Mouse (Mus musculus): ENCODE measurements at regions not wholly inside any gene's neighbourhood (a gene's known extent, or its start where the extent isn't known, plus 50 kb on each side); places are given as distances from the start of the nearest gene placed in this dataset.

DNA sequence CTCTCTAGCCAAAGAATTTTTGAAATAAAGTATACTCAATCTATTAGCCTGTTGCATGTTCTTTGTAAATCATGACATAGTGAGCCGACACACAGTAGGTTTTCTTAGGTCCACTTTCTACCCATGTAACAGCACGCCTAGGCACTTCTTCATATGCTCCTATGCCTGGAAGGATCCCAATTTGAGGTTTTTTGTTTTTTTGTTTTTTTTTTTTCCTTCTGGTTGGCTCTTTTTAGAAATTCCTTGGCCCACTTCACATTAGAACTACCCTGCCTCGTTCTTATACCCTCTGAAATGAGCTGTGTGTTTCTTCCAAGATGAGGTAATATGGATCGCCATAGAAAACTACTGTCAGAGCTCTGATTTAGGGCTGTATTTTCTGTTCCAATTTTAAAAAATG, 443.6 kb downstream of the Gm43517 start:
- Histone ChIP-seq H3K4me3 (replicated peaks) (no peak overlapping the region), H3K9me3 (no peaks in the 10 kb centered on the region), H3K4me1 (no peaks in the 10 kb centered on the region), H3K36me3 (replicated peaks; ENCODE audit: low read length) (no peaks in the 10 kb centered on the region), H3K27me3 (replicated peaks) (no peaks in the 10 kb centered on the region)
- no peak for TF ChIP-seq FLI1 (IDR thresholded peaks at IDR 0.05; ENCODE audit: low read length)
- no peak for TF ChIP-seq GATA1 (IDR thresholded peaks at IDR 0.05; ENCODE audit: borderline replicate concordance, low read length)

DNA sequence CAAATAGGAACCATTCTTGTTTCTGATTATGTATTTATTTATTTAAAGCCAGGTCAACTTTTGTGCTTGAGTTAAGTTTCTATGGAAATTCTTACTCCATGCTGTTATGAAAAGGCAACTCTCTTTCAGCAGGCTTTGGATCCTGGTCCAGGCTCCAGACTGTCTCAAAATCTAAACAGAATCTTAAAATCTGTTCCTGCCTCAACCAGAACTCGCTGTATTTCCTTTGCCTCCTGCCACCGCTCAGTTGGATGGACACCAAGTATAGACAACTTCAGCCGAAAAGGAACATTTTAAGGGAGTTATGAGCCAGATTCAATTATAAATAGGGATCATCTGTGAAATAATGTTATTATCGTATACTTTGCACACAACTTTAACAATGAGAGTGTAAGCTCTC, 445.7 kb downstream of the Gm43517 start:
- TF ChIP-seq FLI1 (IDR thresholded peaks at IDR 0.05; ENCODE audit: low read length) (no peak), GATA1 (IDR thresholded peaks at IDR 0.05; ENCODE audit: borderline replicate concordance, low read length) (no peak)
- H3K36me3 ChIP-seq (replicated peaks; ENCODE audit: low read length), result no peaks in the 10 kb centered on the region
- no peaks in the 10 kb centered on the region for H3K4me1 ChIP-seq
- no peaks in the 10 kb centered on the region for H3K9me3 ChIP-seq
- no peaks in the 10 kb centered on the region for H3K27me3 ChIP-seq (replicated peaks)
- H3K4me3 ChIP-seq (replicated peaks), result no peak overlapping the region

DNA sequence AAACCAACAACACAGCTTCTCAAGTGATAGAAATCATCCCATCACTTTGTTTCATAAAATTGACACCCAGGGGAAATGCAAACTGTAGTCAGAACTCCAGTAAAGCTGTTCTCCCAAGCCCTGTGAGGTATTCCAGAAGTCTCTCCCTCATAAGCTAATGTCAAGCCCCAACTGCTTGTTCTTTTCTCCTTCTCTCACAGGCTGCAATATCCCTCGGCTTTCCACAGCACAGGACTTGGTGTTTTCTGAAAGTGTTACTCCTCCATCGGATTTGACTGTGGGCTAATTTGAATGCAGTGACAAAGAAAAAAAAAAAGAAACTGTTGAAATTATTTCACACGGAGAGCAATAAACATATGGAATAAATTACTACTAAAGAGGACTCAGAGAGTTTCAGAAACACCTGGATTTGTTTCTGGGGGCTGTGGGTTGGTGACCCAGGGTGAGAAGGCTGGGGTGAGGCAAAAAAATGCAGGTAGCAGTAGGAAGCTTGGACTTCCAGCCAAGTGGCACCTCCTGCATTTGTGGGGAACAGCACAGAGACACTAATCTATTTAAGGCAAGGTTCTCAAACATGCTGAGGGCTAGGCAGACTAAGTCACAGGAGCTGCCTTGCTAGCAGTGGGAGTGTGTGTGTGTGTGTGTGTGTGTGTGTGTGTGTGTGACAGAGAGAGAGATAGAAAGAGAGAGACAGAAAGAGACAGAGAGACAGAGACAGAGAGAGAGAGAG, 447.3 kb downstream of the Gm43517 start:
- no peak for TF ChIP-seq FLI1 (IDR thresholded peaks at IDR 0.05; ENCODE audit: low read length)
- TF ChIP-seq GATA1 (IDR thresholded peaks at IDR 0.05; ENCODE audit: borderline replicate concordance, low read length), result no peak
- no peaks in the 10 kb centered on the region for H3K4me1 ChIP-seq
- H3K4me3 ChIP-seq (replicated peaks), result no peak overlapping the region
- H3K9me3 ChIP-seq, result no peaks in the 10 kb centered on the region
- no peaks in the 10 kb centered on the region for H3K36me3 ChIP-seq (replicated peaks; ENCODE audit: low read length)
- no peaks in the 10 kb centered on the region for H3K27me3 ChIP-seq (replicated peaks)

- H3K4me1 ChIP-seq, result no peaks in the 10 kb centered on the region
- H3K4me3 ChIP-seq (replicated peaks), result no peak overlapping the region
- H3K36me3 ChIP-seq (replicated peaks; ENCODE audit: low read length), result no peaks in the 10 kb centered on the region
- TF ChIP-seq GATA1 (IDR thresholded peaks at IDR 0.05; ENCODE audit: borderline replicate concordance, low read length), result no peak
- no peak for TF ChIP-seq FLI1 (IDR thresholded peaks at IDR 0.05; ENCODE audit: low read length)
- peaks cover 6% of the 10 kb centered on the region; the same call in 1 of the 2 replicates for H3K9me3 ChIP-seq
- H3K27me3 ChIP-seq (replicated peaks), result no peaks in the 10 kb centered on the region
Observed at GRCm38 (mm10) chr12:49836282-49837070, 451.5 kb downstream of the Gm43517 start.

DNA sequence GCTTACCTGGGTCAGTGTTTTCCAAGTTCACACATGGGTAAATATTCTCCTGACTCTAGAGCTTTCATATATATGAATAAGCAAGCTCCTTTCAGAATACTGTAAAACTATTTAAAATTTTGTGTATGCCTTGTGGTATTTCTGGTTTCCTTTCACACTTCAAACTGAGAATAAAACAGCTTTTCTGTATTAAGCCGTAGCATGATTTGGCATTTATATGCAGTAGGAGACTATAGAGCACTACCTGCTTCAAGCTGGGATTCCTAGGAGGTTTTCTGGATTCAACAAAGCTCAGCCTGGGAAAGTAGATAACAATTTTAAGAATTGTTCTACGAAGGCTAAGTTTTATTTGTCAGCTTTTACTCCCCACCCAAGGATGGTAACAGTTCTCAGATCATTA, 500.5 kb downstream of the Gm43517 start:
- Histone ChIP-seq H3K4me3 (replicated peaks) (no peak overlapping the region), H3K27me3 (replicated peaks) (no peaks in the 10 kb centered on the region), H3K4me1 (no peaks in the 10 kb centered on the region), H3K36me3 (replicated peaks; ENCODE audit: low read length) (no peaks in the 10 kb centered on the region), H3K9me3 (no peaks in the 10 kb centered on the region)
- TF ChIP-seq GATA1 (IDR thresholded peaks at IDR 0.05; ENCODE audit: borderline replicate concordance, low read length) (no peak), FLI1 (IDR thresholded peaks at IDR 0.05; ENCODE audit: low read length) (no peak)

DNA sequence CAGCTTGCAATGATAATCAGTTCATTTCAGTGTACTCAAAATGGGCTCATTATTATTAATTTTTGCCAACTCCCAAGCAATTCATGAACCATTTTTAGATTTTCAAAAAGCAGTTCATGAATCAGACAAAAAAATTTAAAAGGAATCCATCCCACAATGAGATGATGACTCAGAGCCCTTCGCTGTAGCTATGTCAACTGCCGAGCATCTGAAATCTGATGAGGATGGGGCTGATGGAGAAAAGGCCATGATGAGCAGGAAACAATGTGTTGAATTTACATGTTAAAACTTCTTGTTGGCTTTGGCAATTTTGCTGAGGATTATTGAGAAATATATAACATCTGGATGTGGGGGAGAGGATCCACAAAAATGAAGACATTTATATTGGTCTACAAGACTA, 502.3 kb downstream of the Gm43517 start:
- H3K4me3 ChIP-seq (replicated peaks), result no peak overlapping the region
- H3K27me3 ChIP-seq (replicated peaks), result no peaks in the 10 kb centered on the region
- H3K9me3 ChIP-seq, result no peaks in the 10 kb centered on the region
- no peaks in the 10 kb centered on the region for H3K4me1 ChIP-seq
- H3K36me3 ChIP-seq (replicated peaks; ENCODE audit: low read length), result no peaks in the 10 kb centered on the region
- TF ChIP-seq GATA1 (IDR thresholded peaks at IDR 0.05; ENCODE audit: borderline replicate concordance, low read length) (no peak), FLI1 (IDR thresholded peaks at IDR 0.05; ENCODE audit: low read length) (no peak)

- no peaks in the 10 kb centered on the region for H3K36me3 ChIP-seq (replicated peaks; ENCODE audit: low read length)
- H3K9me3 ChIP-seq, result no peaks in the 10 kb centered on the region
- TF ChIP-seq GATA1 (IDR thresholded peaks at IDR 0.05; ENCODE audit: borderline replicate concordance, low read length), result no peak
- no peak for TF ChIP-seq FLI1 (IDR thresholded peaks at IDR 0.05; ENCODE audit: low read length)
- H3K4me1 ChIP-seq, result no peaks in the 10 kb centered on the region
- H3K27me3 ChIP-seq (replicated peaks), result no peaks in the 10 kb centered on the region
- H3K4me3 ChIP-seq (replicated peaks), result no peak overlapping the region
Observed at GRCm38 (mm10) chr12:49897768-49898167, 512.8 kb downstream of the Gm43517 start.

DNA sequence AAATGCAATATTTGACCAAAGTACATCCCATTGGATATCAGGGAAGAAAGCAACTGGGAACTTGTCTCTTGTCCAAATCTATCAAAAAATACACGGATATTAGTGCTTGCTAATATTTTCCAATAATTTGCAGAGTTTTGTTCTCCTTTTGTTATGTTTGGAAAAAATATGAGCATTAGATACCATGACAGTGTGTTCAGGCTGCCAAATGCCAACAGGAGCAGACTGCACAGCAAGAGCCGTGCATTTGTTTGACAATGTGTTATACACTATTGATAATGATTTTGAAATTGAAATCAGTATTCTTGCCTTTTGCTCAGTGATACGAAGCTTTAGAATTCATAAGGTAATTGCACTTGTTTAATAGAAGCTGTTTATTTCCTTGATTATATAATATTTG, 530.7 kb downstream of the Gm43517 start:
- Histone ChIP-seq H3K4me1 (no peaks in the 10 kb centered on the region), H3K27me3 (replicated peaks) (no peaks in the 10 kb centered on the region), H3K4me3 (replicated peaks) (no peak overlapping the region), H3K36me3 (replicated peaks; ENCODE audit: low read length) (no peaks in the 10 kb centered on the region), H3K9me3 (no peaks in the 10 kb centered on the region)
- TF ChIP-seq GATA1 (IDR thresholded peaks at IDR 0.05; ENCODE audit: borderline replicate concordance, low read length) (no peak), FLI1 (IDR thresholded peaks at IDR 0.05; ENCODE audit: low read length) (no peak)

GRCm38 (mm10) chr12:49921608-49922007, 536.6 kb downstream of the Gm43517 start:
- TF ChIP-seq GATA1 (IDR thresholded peaks at IDR 0.05; ENCODE audit: borderline replicate concordance, low read length) (no peak), FLI1 (IDR thresholded peaks at IDR 0.05; ENCODE audit: low read length) (no peak)
- Histone ChIP-seq H3K4me1 (no peaks in the 10 kb centered on the region), H3K9me3 (no peaks in the 10 kb centered on the region)

GRCm38 (mm10) chr12:49940818-49941217, 555.8 kb downstream of the Gm43517 start:
- Histone ChIP-seq H3K9me3 (no peaks in the 10 kb centered on the region), H3K27me3 (replicated peaks) (no peaks in the 10 kb centered on the region), H3K36me3 (replicated peaks; ENCODE audit: low read length) (no peaks in the 10 kb centered on the region), H3K4me1 (no peaks in the 10 kb centered on the region), H3K4me3 (replicated peaks) (no peak overlapping the region)
- TF ChIP-seq GATA1 (IDR thresholded peaks at IDR 0.05; ENCODE audit: borderline replicate concordance, low read length) (no peak), FLI1 (IDR thresholded peaks at IDR 0.05; ENCODE audit: low read length) (no peak)

More at GRCm38 (mm10) chr12:49921608-49922007, 536.6 kb downstream of the Gm43517 start:
- no peak overlapping the region for H3K4me3 ChIP-seq (replicated peaks)
- H3K36me3 ChIP-seq (replicated peaks; ENCODE audit: low read length), result no peaks in the 10 kb centered on the region
- no peaks in the 10 kb centered on the region for H3K27me3 ChIP-seq (replicated peaks)
